Mouse (Mus musculus) forebrain, embryonic 13.5 days (tissue): Measurements from ENCODE around the gene Mindy1. TPM values are rescaled to one million over a fixed set of nuclear protein-coding genes. Genes with fewer than 3 reads are reported as not detected.

Source experiments
- polyA plus RNA-seq: library from polyadenylated mRNA; unstranded; fragments of >200 nt; fragmentation: Nextera tagmentation; extraction: Ambion mirVana; gene quantifications from 2 replicates; pipeline ENCODE4 v1.2.1, GENCODE M21; 2015

Gene Mindy1
- polyA plus RNA-seq, 1 experiment from 2014 or later = 39.6 TPM

Other genes starting within 250 kb of the Mindy1 start
- 299 and 311 TPM in 2 replicates for gene Psmd4, start 238.7 kb upstream of the Mindy1 start, polyA plus RNA-seq
- 20.4 and 20.6 TPM in 2 replicates for gene Pip5k1a, start 174.4 kb upstream of the Mindy1 start, polyA plus RNA-seq
- gene Vps72, start 170.3 kb upstream of the Mindy1 start, polyA plus RNA-seq = 266 and 271 TPM in 2 replicates
- gene Tmod4, start 156.9 kb upstream of the Mindy1 start, polyA plus RNA-seq = 0.72 and 0.81 TPM in 2 replicates
- 99.5 and 106 TPM in 2 replicates for gene Scnm1, start 147.3 kb upstream of the Mindy1 start, polyA plus RNA-seq
- 29.6 and 30.8 TPM in 2 replicates for gene Lysmd1, start 147.3 kb upstream of the Mindy1 start, polyA plus RNA-seq
- gene Tnfaip8l2, start 139.0 kb upstream of the Mindy1 start, polyA plus RNA-seq = 1.1 and 1.2 TPM in 2 replicates
- 14.1 and 14.6 TPM in 2 replicates for gene Sema6c, start 120.9 kb upstream of the Mindy1 start, polyA plus RNA-seq
- gene Gabpb2, start 63.4 kb upstream of the Mindy1 start, polyA plus RNA-seq = 7.7 and 8.5 TPM in 2 replicates
- 92.3 and 96.3 TPM in 2 replicates for gene Cdc42se1, start 52.6 kb upstream of the Mindy1 start, polyA plus RNA-seq
- 174 and 191 TPM in 2 replicates for gene Mllt11, start 49.2 kb upstream of the Mindy1 start, polyA plus RNA-seq
- gene Gm128, start 39.7 kb upstream of the Mindy1 start, polyA plus RNA-seq = 0.19 and 0.38 TPM in 2 replicates
- gene Bnipl, start 30.2 kb upstream of the Mindy1 start, polyA plus RNA-seq = not detected in 2 replicates
- 28.4 and 32.7 TPM in 2 replicates for gene Prune1, start 731 bp downstream of the Mindy1 start, polyA plus RNA-seq
- 0.52 and 1.1 TPM in 2 replicates for gene Anxa9, start 25.8 kb downstream of the Mindy1 start, polyA plus RNA-seq
- 98.4 and 103 TPM in 2 replicates for gene Cers2, start 33.4 kb downstream of the Mindy1 start, polyA plus RNA-seq
- 45.4 and 51.8 TPM in 2 replicates for gene Setdb1, start 75.9 kb downstream of the Mindy1 start, polyA plus RNA-seq
- not detected in 2 replicates for gene 4930558C23Rik, start 121.5 kb downstream of the Mindy1 start, polyA plus RNA-seq
- 24.8 and 28.1 TPM in 2 replicates for gene Arnt, start 153.0 kb downstream of the Mindy1 start, polyA plus RNA-seq
- gene Ctsk, start 217.9 kb downstream of the Mindy1 start, polyA plus RNA-seq = 3.2 and 4.3 TPM in 2 replicates
- 6.5 and 7.6 TPM in 2 replicates for gene Ctss, start 245.4 kb downstream of the Mindy1 start, polyA plus RNA-seq